Comparison of ENCODE assay signal across 27 mouse cellular contexts in the genomic region with DNA sequence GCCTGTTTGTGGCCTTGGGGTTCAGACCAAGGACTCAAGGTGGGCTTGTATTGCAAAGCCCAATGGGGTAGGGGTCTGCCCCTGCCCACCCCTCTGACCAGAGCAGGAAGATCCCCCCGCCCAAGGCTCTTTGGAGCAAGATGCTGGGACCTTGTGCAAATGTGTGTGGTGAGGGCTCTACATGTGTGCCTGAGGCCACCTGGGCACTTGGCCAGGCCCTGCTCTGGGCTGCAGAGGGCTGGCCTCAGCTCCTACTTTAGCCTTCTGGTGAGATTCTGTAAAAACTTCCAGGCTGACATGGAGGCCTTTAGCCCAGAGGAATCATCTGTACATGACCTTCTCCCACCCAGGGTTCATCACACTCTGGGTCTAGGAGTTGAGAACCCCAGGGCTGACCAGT. TPM values are rescaled to one million over a fixed set of nuclear protein-coding genes. Genes with fewer than 3 reads are reported as not detected.
DNase-seq lines count a peak whose midpoint lies in the region; ATAC-seq lines count a peak whose summit lies in the region.
"Had no signal": no experiment of that assay in that cellular context is flagged by ENCODE, and none has a peak within 500 bp of the region (broad histone marks: within the 10 kb centered on the region; RNA-seq: fewer than 3 reads in every experiment).

No protein-coding gene starts in this region.

- 81% methylated on average over 1 of the region's 1 CpGs for WGBS in forebrain, embryonic 10.5 days
- 82% methylated on average over 1 of the region's 1 CpGs for WGBS in forebrain, embryonic 13.5 days
- WGBS in heart, embryonic 11.5 days (ENCODE audit: insufficient replicate concordance), result 100% methylated on average over 1 of the region's 1 CpGs
- WGBS in midbrain, embryonic 10.5 days, result 81% methylated on average over 1 of the region's 1 CpGs
- WGBS in midbrain, embryonic 16.5 days, result 88% methylated on average over 1 of the region's 1 CpGs

- no peak for DNase-seq in forebrain, embryonic 10.5 days (ENCODE audit: extremely low spot score, low spot score)
- DNase-seq in heart, postnatal 4 days, result peak; percentile 41
- DNase-seq in midbrain, embryonic 10.5 days (ENCODE audit: low spot score), result no peak
- DNase-seq in layer of hippocampus, adult 18-20 months (ENCODE audit: low spot score in 2 of 2), result no peak
- DNase-seq in B cell, adult 2 months, result no peak
- DNase-seq: adrenal gland, adult 8-10 months; cerebellum, adult 2 months; cerebellum, postnatal 36 days; gastrocnemius, postnatal 25 days; heart, adult 2 months; kidney, adult 9 months; kidney, postnatal 10 days; layer of hippocampus, adult 9-11 months; liver, embryonic 13.5 days; lung, adult 18-20 months; lung, postnatal 14 days; right cerebral cortex, postnatal 25 days; thymus, postnatal 14 days had no signal

- H3K4me1 ChIP-seq in forebrain, embryonic 10.5 days, result peaks cover 13% of the 10 kb centered on the region
- 0 out of 2 replicates have a peak, but pooled peaks cover 4% of the 10 kb centered on the region for H3K4me1 ChIP-seq in forebrain, embryonic 13.5 days
- H3K4me1 ChIP-seq in heart, embryonic 11.5 days (ENCODE audit: control insufficient read depth, insufficient read depth, low read length), result no peaks in the 10 kb centered on the region
- H3K4me1 ChIP-seq in midbrain, embryonic 10.5 days, result peaks cover 11% of the 10 kb centered on the region
- no peaks in the 10 kb centered on the region for H3K4me1 ChIP-seq in midbrain, embryonic 16.5 days (ENCODE audit: control insufficient read depth, insufficient read depth, low read length)
- H3K4me1 ChIP-seq: forebrain, embryonic 12.5 days; liver, embryonic 13.5 days; midbrain, embryonic 15.5 days had no signal

- ATAC-seq in forebrain, embryonic 13.5 days, result no peak
- no peak; the same call in 1 of the 2 replicates for ATAC-seq in heart, embryonic 11.5 days (replicated peaks; ENCODE audit: insufficient number of reproducible peaks, low FRiP score, low TSS enrichment)
- no peak for ATAC-seq in midbrain, embryonic 16.5 days
- ATAC-seq: activated CD4-positive, CD25-positive, alpha-beta regulatory T cell, adult 4 months; CD4-positive, CD25-positive, alpha-beta regulatory T cell, adult 4 months; intestine, postnatal 0 days; midbrain, embryonic 15.5 days had no signal

- H3K4me2 ChIP-seq in forebrain, embryonic 13.5 days, result no peak overlapping the region
- H3K4me2 ChIP-seq in heart, embryonic 11.5 days, result no peak overlapping the region
- no peak overlapping the region for H3K4me2 ChIP-seq in midbrain, embryonic 16.5 days (ENCODE audit: low read length)
- H3K4me2 ChIP-seq: forebrain, embryonic 12.5 days; liver, embryonic 13.5 days; midbrain, embryonic 15.5 days had no signal

- H3K36me3 ChIP-seq in forebrain, embryonic 10.5 days (replicated peaks), result no peaks in the 10 kb centered on the region
- H3K36me3 ChIP-seq in forebrain, embryonic 13.5 days (ENCODE audit: poor library complexity, severe bottlenecking), result no peaks in the 10 kb centered on the region
- H3K36me3 ChIP-seq in heart, embryonic 11.5 days (ENCODE audit: control insufficient read depth, insufficient read depth, low read length), result no peaks in the 10 kb centered on the region
- H3K36me3 ChIP-seq in midbrain, embryonic 10.5 days, result no peaks in the 10 kb centered on the region
- H3K36me3 ChIP-seq in midbrain, embryonic 16.5 days (ENCODE audit: control insufficient read depth, insufficient read depth, low read length), result no peaks in the 10 kb centered on the region
- H3K36me3 ChIP-seq: forebrain, embryonic 12.5 days; liver, embryonic 13.5 days; midbrain, embryonic 15.5 days had no signal

- no peak overlapping the region for H3K9ac ChIP-seq in forebrain, embryonic 13.5 days
- H3K9ac ChIP-seq in heart, embryonic 11.5 days (ENCODE audit: low read depth, low read length), result no peak overlapping the region
- H3K9ac ChIP-seq in midbrain, embryonic 16.5 days (ENCODE audit: low read depth, low read length), result no peak overlapping the region
- H3K9ac ChIP-seq: forebrain, embryonic 12.5 days; liver, embryonic 13.5 days; midbrain, embryonic 15.5 days had no signal

- no peaks in the 10 kb centered on the region for H3K9me3 ChIP-seq in forebrain, embryonic 10.5 days
- H3K9me3 ChIP-seq in forebrain, embryonic 13.5 days (replicated peaks), result no peaks in the 10 kb centered on the region
- no peaks in the 10 kb centered on the region for H3K9me3 ChIP-seq in heart, embryonic 11.5 days (replicated peaks; ENCODE audit: control insufficient read depth, low read length)
- H3K9me3 ChIP-seq in midbrain, embryonic 10.5 days (replicated peaks), result no peaks in the 10 kb centered on the region
- no peaks in the 10 kb centered on the region for H3K9me3 ChIP-seq in midbrain, embryonic 16.5 days (replicated peaks; ENCODE audit: control insufficient read depth, low read length, poor library complexity, severe bottlenecking)
- H3K9me3 ChIP-seq: forebrain, embryonic 12.5 days; liver, embryonic 13.5 days; midbrain, embryonic 15.5 days had no signal

- no peak overlapping the region for H3K4me3 ChIP-seq in forebrain, embryonic 10.5 days
- H3K4me3 ChIP-seq in forebrain, embryonic 13.5 days, result no peak overlapping the region
- H3K4me3 ChIP-seq in heart, embryonic 11.5 days (ENCODE audit: low read depth, low read length), result no peak overlapping the region
- H3K4me3 ChIP-seq in midbrain, embryonic 10.5 days, result no peak overlapping the region
- no peak overlapping the region for H3K4me3 ChIP-seq in midbrain, embryonic 16.5 days (ENCODE audit: low read depth, low read length)
- H3K4me3 ChIP-seq: erythroblast, embryonic 14.5 days; forebrain, embryonic 12.5 days; heart, adult 2 months; liver, embryonic 13.5 days; midbrain, embryonic 15.5 days had no signal

- H3K27me3 ChIP-seq in forebrain, embryonic 10.5 days (ENCODE audit: poor library complexity, severe bottlenecking), result no peaks in the 10 kb centered on the region
- no peaks in the 10 kb centered on the region for H3K27me3 ChIP-seq in forebrain, embryonic 13.5 days
- H3K27me3 ChIP-seq in heart, embryonic 11.5 days (ENCODE audit: control insufficient read depth, insufficient read depth, low read length), result no peaks in the 10 kb centered on the region; the same call in 1 of the 2 replicates
- no peaks in the 10 kb centered on the region for H3K27me3 ChIP-seq in midbrain, embryonic 10.5 days (ENCODE audit: low read depth, poor library complexity, severe bottlenecking)
- no peaks in the 10 kb centered on the region for H3K27me3 ChIP-seq in midbrain, embryonic 16.5 days (ENCODE audit: control insufficient read depth, insufficient read depth, low read depth, low read length)
- H3K27me3 ChIP-seq: forebrain, embryonic 12.5 days; liver, embryonic 13.5 days; midbrain, embryonic 15.5 days had no signal

- 0 out of 2 replicates have a peak overlapping the region, but pooled peaks have one; percentile 51 for H3K27ac ChIP-seq in forebrain, embryonic 10.5 days
- H3K27ac ChIP-seq in forebrain, embryonic 13.5 days, result no peak overlapping the region
- no peak overlapping the region for H3K27ac ChIP-seq in heart, embryonic 11.5 days (ENCODE audit: low read depth, low read length)
- H3K27ac ChIP-seq in midbrain, embryonic 10.5 days (replicated peaks), result peak overlapping the region; percentile 42
- H3K27ac ChIP-seq in midbrain, embryonic 16.5 days (ENCODE audit: low read length), result no peak overlapping the region
- H3K27ac ChIP-seq: forebrain, embryonic 12.5 days; heart, adult 2 months; liver, embryonic 13.5 days; midbrain, embryonic 15.5 days had no signal

RNA-seq across cellular contexts. Expression of a gene that starts 35.3 kb away (rescaled TPM):
- 0.35 TPM in 1 of 2 replicates, not detected in the other for polyA plus RNA-seq in forebrain, embryonic 10.5 days (2016; fragmentation: Nextera tagmentation; extraction: Ambion mirVana)
- 0.49 and 1.1 TPM in 2 replicates for polyA plus RNA-seq in forebrain, embryonic 13.5 days (2015; fragmentation: Nextera tagmentation; extraction: Ambion mirVana)
- 1 to 10 TPM; 1.7 to 3.2 TPM for total RNA-seq in heart, postnatal 4 days (2021)
- 1.7 and 2.4 TPM in 2 replicates for polyA plus RNA-seq in heart, embryonic 11.5 days (2014; fragmentation: Nextera tagmentation; extraction: Ambion mirVana)
- 0.20 and 0.34 TPM in 2 replicates for polyA plus RNA-seq in midbrain, embryonic 10.5 days (2016; fragmentation: Nextera tagmentation; extraction: Ambion mirVana)
- 0.62 TPM in 2 replicates for polyA plus RNA-seq in midbrain, embryonic 16.5 days (2015; fragmentation: Nextera tagmentation; extraction: Ambion mirVana)
- total RNA-seq in layer of hippocampus, adult 18-20 months (2021), result 1 to 10 TPM; 4.5 to 5.3 TPM
- polyA plus RNA-seq: erythroblast, embryonic 14.5 days had no signal

Comparison
In these comparisons a context has a peak if more than half of its experiments do, and no peak if none do; other contexts are left out.
1. H3K27ac ChIP-seq: peak in forebrain, embryonic 10.5 days (single experiment) and midbrain, embryonic 10.5 days (single experiment); none in forebrain, embryonic 13.5 days (single experiment), heart, embryonic 11.5 days (single experiment) and midbrain, embryonic 16.5 days (single experiment).